Mouse (Mus musculus) MEL (cell line): ENCODE measurements around the gene Prickle2. TPM values are rescaled to one million over a fixed set of nuclear protein-coding genes. Genes with fewer than 3 reads are reported as not detected.

Experiments
- DNase-seq: peaks from one replicate; pipeline ENCODE4 v3.0.0; 2011; ENCODE audit warnings: low read depth, low spot score
- H3K27ac ChIP-seq: 2 replicates; pipeline ENCODE4 v1.5.1; 2012; ENCODE audit warnings: low read depth, mild to moderate bottlenecking, control low read depth, low read length, moderate library complexity; ENCODE audit not compliant: control insufficient read depth
- H3K27me3 ChIP-seq, 2 experiments: fragments of 150-350 bp in 1 of 2; sonication (generic) in 1 of 2; 2 replicates each; pipeline ENCODE4 v1.6.1; 2012; ENCODE audit warnings: low read length in 2 of 2, mild to moderate bottlenecking in 2 of 2, improper control_type of control experiment in 1 of 2, moderate library complexity in 1 of 2; ENCODE audit not compliant: insufficient read depth in 2 of 2, control insufficient read depth in 1 of 2
- H3K36me3 ChIP-seq, 2 experiments: 2 replicates each; pipeline ENCODE4 v1.6.1; 2012 to 2014; ENCODE audit warnings: low read length in 2 of 2, improper control_type of control experiment in 1 of 2, inconsistent platforms in 1 of 2, mild to moderate bottlenecking in 1 of 2; ENCODE audit not compliant: insufficient read depth in 2 of 2, control insufficient read depth in 1 of 2
- H3K4me1 ChIP-seq, 2 experiments: fragments of 150-350 bp in 1 of 2; sonication (generic) in 1 of 2; 2 replicates each; pipeline ENCODE4 v1.6.1; 2012; ENCODE audit warnings: low read length in 2 of 2, improper control_type of control experiment in 1 of 2, mild to moderate bottlenecking in 1 of 2; ENCODE audit not compliant: insufficient read depth in 2 of 2, control insufficient read depth in 1 of 2
- H3K4me3 ChIP-seq, 2 experiments: fragments of 150-350 bp in 1 of 2; sonication (generic) in 1 of 2; 2 replicates each; pipeline ENCODE4 v1.5.1; 2012; ENCODE audit warnings: low read depth in 2 of 2, low read length in 2 of 2, mild to moderate bottlenecking in 2 of 2, moderate library complexity in 2 of 2, control low read depth in 1 of 2, improper control_type of control experiment in 1 of 2; ENCODE audit not compliant: control insufficient read depth in 1 of 2, insufficient read depth in 1 of 2
- H3K79me2 ChIP-seq: 2 replicates; pipeline ENCODE4 v1.6.1; 2012; ENCODE audit warnings: mild to moderate bottlenecking, low read length, moderate library complexity; ENCODE audit not compliant: control insufficient read depth, poor library complexity, insufficient read depth
- H3K9ac ChIP-seq: 2 replicates; pipeline ENCODE4 v1.6.1; 2012; ENCODE audit warnings: low read depth, mild to moderate bottlenecking, control low read depth, low read length, moderate library complexity; ENCODE audit not compliant: control insufficient read depth, poor library complexity, severe bottlenecking
- H3K9me3 ChIP-seq: fragments of 150-350 bp; sonication (generic); replicated peaks from 2 replicates; pipeline ENCODE4 v1.6.1; 2012; ENCODE audit warnings: mild to moderate bottlenecking, low read length, improper control_type of control experiment, moderate library complexity; ENCODE audit not compliant: insufficient read depth
- CHD1 ChIP-seq: IDR thresholded peaks from 2 replicates; pipeline ENCODE4 v1.6.1; 2012; ENCODE audit warnings: low read depth, mild to moderate bottlenecking, inconsistent platforms, low read length, improper control_type of control experiment
- CHD2 ChIP-seq: IDR thresholded peaks from 2 replicates; pipeline ENCODE4 v1.6.1; 2011; ENCODE audit warnings: low read length, improper control_type of control experiment
- CTCF ChIP-seq, 3 experiments: IDR thresholded peaks in 2 of 3; conservative IDR thresholded peaks in 1 of 3; 2 replicates each; pipeline ENCODE4 v1.5.1; 2011 to 2012; ENCODE audit warnings: low read length in 3 of 3, low read depth in 2 of 3, mild to moderate bottlenecking in 2 of 3, improper control_type of control experiment in 1 of 3, inconsistent platforms in 1 of 3, mixed read lengths in 1 of 3, moderate library complexity in 1 of 3; ENCODE audit not compliant: control insufficient read depth in 1 of 3, insufficient read depth in 1 of 3, poor library complexity in 1 of 3, severe bottlenecking in 1 of 3
- EP300 ChIP-seq, 2 experiments: IDR thresholded peaks; 2 replicates each; pipeline ENCODE4 v1.6.1; 2011; ENCODE audit warnings: improper control_type of control experiment in 2 of 2, low read length in 2 of 2, low read depth in 1 of 2, mild to moderate bottlenecking in 1 of 2
- GATA1 ChIP-seq: IDR thresholded peaks from 2 replicates; pipeline ENCODE4 v1.6.1; 2011; ENCODE audit warnings: low read depth, low read length, improper control_type of control experiment
- HCFC1 ChIP-seq: IDR thresholded peaks from 2 replicates; pipeline ENCODE4 v1.6.1; 2012; ENCODE audit warnings: low read depth, mild to moderate bottlenecking, inconsistent platforms, low read length, improper control_type of control experiment, moderate library complexity
- MAFK ChIP-seq: IDR thresholded peaks from 2 replicates; pipeline ENCODE4 v1.6.1; 2011; ENCODE audit warnings: low read depth, mild to moderate bottlenecking, low read length, improper control_type of control experiment, borderline replicate concordance
- MAX ChIP-seq: IDR thresholded peaks from 2 replicates; pipeline ENCODE4 v1.6.1; 2011; ENCODE audit warnings: low read length, improper control_type of control experiment
- MXI1 ChIP-seq: IDR thresholded peaks from 2 replicates; pipeline ENCODE4 v1.6.1; 2011; ENCODE audit warnings: mild to moderate bottlenecking, low read depth, low read length, improper control_type of control experiment
- MYC ChIP-seq: IDR thresholded peaks from 2 replicates; pipeline ENCODE4 v1.6.1; 2011; ENCODE audit warnings: low read depth, mild to moderate bottlenecking, low read length, improper control_type of control experiment, moderate library complexity
- NELFE ChIP-seq: IDR thresholded peaks from 2 replicates; pipeline ENCODE4 v1.6.1; 2011; ENCODE audit warnings: low read depth, low read length, improper control_type of control experiment
- POLR2A ChIP-seq, 2 experiments: IDR thresholded peaks; 2 replicates each; pipeline ENCODE4 v1.6.1; 2011 to 2012; ENCODE audit warnings: low read length in 2 of 2, mild to moderate bottlenecking in 2 of 2, control low read depth in 1 of 2, improper control_type of control experiment in 1 of 2, low read depth in 1 of 2, moderate library complexity in 1 of 2; ENCODE audit not compliant: control insufficient read depth in 1 of 2, insufficient read depth in 1 of 2, poor library complexity in 1 of 2
- POLR2AphosphoS5 ChIP-seq: IDR thresholded peaks from 2 replicates; pipeline ENCODE4 v1.6.1; 2012; ENCODE audit warnings: low read depth, borderline replicate concordance, mild to moderate bottlenecking, inconsistent platforms, low read length, moderate library complexity, mixed read lengths
- SIN3A ChIP-seq: IDR thresholded peaks from 2 replicates; pipeline ENCODE4 v1.6.1; 2012; ENCODE audit warnings: low read length, improper control_type of control experiment, inconsistent platforms
- TAL1 ChIP-seq: IDR thresholded peaks from 2 replicates; pipeline ENCODE4 v1.6.1; 2012; ENCODE audit warnings: mild to moderate bottlenecking, inconsistent platforms, low read length, moderate library complexity, mixed read lengths
- TBP ChIP-seq: IDR thresholded peaks from 2 replicates; pipeline ENCODE4 v1.8.0; 2011; ENCODE audit warnings: low read depth, low read length, improper control_type of control experiment
- UBTF ChIP-seq: IDR thresholded peaks from 2 replicates; pipeline ENCODE4 v1.6.1; 2012; ENCODE audit warnings: low read depth, mild to moderate bottlenecking, inconsistent platforms, low read length, improper control_type of control experiment, moderate library complexity, borderline replicate concordance; ENCODE audit not compliant: insufficient read depth
- USF1 ChIP-seq: IDR thresholded peaks from 2 replicates; pipeline ENCODE4 v1.6.1; 2014; ENCODE audit warnings: low read depth, mild to moderate bottlenecking, inconsistent platforms, low read length, improper control_type of control experiment, moderate library complexity
- USF2 ChIP-seq, 2 experiments: IDR thresholded peaks; 2 replicates each; pipeline ENCODE4 v1.6.1; 2011 to 2012; ENCODE audit warnings: improper control_type of control experiment in 2 of 2, low read length in 2 of 2, borderline replicate concordance in 1 of 2, inconsistent platforms in 1 of 2, low read depth in 1 of 2, mild to moderate bottlenecking in 1 of 2; ENCODE audit not compliant: insufficient read depth in 1 of 2
- ZC3H11A ChIP-seq: IDR thresholded peaks from 2 replicates; pipeline ENCODE4 v1.6.1; 2012; ENCODE audit warnings: low read depth, mild to moderate bottlenecking, inconsistent platforms, low read length, improper control_type of control experiment
- ZMIZ1 ChIP-seq: IDR thresholded peaks from 2 replicates; pipeline ENCODE4 v1.6.1; 2012; ENCODE audit warnings: low read depth, mild to moderate bottlenecking, inconsistent platforms, low read length, improper control_type of control experiment, moderate library complexity
- polyA plus RNA-seq, 2 experiments: library from polyadenylated mRNA; stranded (reverse) in 1 of 2; unstranded in 1 of 2; fragments of >175 nt in 1 of 2; fragments of >200 nt in 1 of 2; gene quantifications; 2 replicates each; pipeline versions ENCODE4 v1.2.1 to v1.2.4; 2012; ENCODE audit warnings: low replicate concordance in 2 of 2, low read depth in 1 of 2; ENCODE audit not compliant: insufficient read length in 2 of 2, insufficient read depth in 1 of 2, missing spikeins in 1 of 2
- total RNA-seq: library from RNA; depleted of rRNA; stranded (reverse); fragments of 300-350 nt; gene quantifications from 2 replicates; pipeline ENCODE4 v1.2.3, GENCODE M21; 2012

Gene Prickle2
- total and polyA plus RNA-seq, 3 experiments, result not detected

DNA sequence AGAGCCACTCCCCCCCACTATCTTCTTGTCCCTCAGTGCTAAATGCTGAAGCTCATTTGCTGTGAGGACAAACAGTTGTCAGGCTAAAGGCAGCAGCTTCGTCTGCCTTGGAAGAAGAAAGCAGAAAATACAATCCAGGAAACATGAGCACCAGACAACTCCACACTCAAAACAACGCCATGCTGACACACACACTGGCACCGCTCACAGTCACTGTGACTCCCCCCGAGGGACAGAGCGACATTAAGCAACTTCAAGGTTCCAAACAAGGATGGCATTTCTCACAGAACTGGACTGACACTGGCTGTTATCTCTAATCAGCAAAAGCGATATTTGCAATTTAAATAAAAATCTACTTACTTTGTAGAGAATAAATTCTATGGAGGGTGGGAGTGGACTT lies 331.1 kb downstream of the Prickle2 start:
- no peaks in the 10 kb centered on the region for H3K9me3 ChIP-seq
- no peak overlapping the region for H3K27ac ChIP-seq
- H3K4me3 ChIP-seq, result no peak overlapping the region
- TF ChIP-seq ZC3H11A, result no peak
- TF ChIP-seq EP300 (IDR thresholded peaks at IDR 0.05; ENCODE audit: low read depth in 1 of 2, low read length in 2 of 2), result no peak
- TF ChIP-seq TAL1, result no peak
- no peak for TF ChIP-seq CHD1
- no peak for TF ChIP-seq USF1
- no peak for TF ChIP-seq UBTF
- TF ChIP-seq ZMIZ1, result no peak
- no peak for TF ChIP-seq CTCF (IDR thresholded peaks at IDR 0.05 in 2 of 3, conservative IDR thresholded peaks at IDR 0.05 in 1 of 3; ENCODE audit: control insufficient read depth in 1 of 3, insufficient read depth in 1 of 3, low read depth in 2 of 3, low read length in 3 of 3, poor library complexity in 1 of 3, severe bottlenecking in 1 of 3)
- no peak for TF ChIP-seq CHD2
- TF ChIP-seq POLR2AphosphoS5, result no peak
- TF ChIP-seq NELFE, result no peak
- no peak for TF ChIP-seq GATA1
- no peak for TF ChIP-seq USF2 (IDR thresholded peaks at IDR 0.05; ENCODE audit: borderline replicate concordance in 1 of 2, insufficient read depth in 1 of 2, low read depth in 1 of 2, low read length in 2 of 2)
- no peak for TF ChIP-seq SIN3A
- no peak for TF ChIP-seq MAFK
- no peak for TF ChIP-seq HCFC1
- TF ChIP-seq POLR2A (IDR thresholded peaks at IDR 0.05; ENCODE audit: control insufficient read depth in 1 of 2, insufficient read depth in 1 of 2, low read depth in 1 of 2, low read length in 2 of 2, poor library complexity in 1 of 2), result no peak
- TF ChIP-seq MXI1, result no peak
- TF ChIP-seq MAX, result no peak
- TF ChIP-seq, all 39 proteins: peak for 0
- no peaks in the 10 kb centered on the region for H3K27me3 ChIP-seq
- DNase-seq, result no peak
- no peaks in the 10 kb centered on the region for H3K36me3 ChIP-seq
- H3K79me2 ChIP-seq, result no peaks in the 10 kb centered on the region
- no peaks in the 10 kb centered on the region for H3K4me1 ChIP-seq
- no peak overlapping the region for H3K9ac ChIP-seq

DNA sequence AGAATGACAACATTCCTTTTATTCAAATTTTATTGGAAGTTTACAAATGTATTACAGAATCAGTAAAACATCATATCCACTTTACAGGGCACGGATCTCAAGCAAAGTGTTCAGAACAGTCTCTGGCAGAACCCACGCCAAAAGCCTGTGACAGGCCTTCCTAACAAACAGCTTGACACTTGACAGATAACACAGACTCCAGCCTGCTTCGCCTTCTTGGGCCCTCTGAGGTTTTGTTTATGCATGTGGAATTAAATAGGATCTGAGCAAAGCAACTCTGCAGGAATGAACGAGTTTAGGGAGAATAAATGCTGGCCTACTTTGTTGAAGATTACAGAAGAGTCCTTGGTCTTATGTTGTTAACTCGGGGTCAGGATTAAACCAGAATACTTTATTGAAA lies 335.1 kb downstream of the Prickle2 start:
- no peak overlapping the region for H3K4me3 ChIP-seq
- no peak for DNase-seq
- H3K27me3 ChIP-seq, result no peaks in the 10 kb centered on the region
- no peaks in the 10 kb centered on the region for H3K9me3 ChIP-seq
- H3K79me2 ChIP-seq, result no peaks in the 10 kb centered on the region
- H3K4me1 ChIP-seq, result no peaks in the 10 kb centered on the region
- no peak overlapping the region for H3K27ac ChIP-seq
- H3K9ac ChIP-seq, result no peak overlapping the region
- no peaks in the 10 kb centered on the region for H3K36me3 ChIP-seq
- TF ChIP-seq CHD2 (no peak), TBP (no peak), ZC3H11A (no peak), MYC (no peak)
